Mouse (Mus musculus) liver, postnatal 0 days (tissue): ENCODE results near the gene Lrrc75b.

Experiments
- CTCF ChIP-seq: sonication (generic); IDR thresholded peaks from 2 replicates; pipeline ENCODE4 v1.5.1; 2016; ENCODE audit warnings: antibody characterized with exemption, low read depth
- EP300 ChIP-seq: IDR thresholded peaks from 2 replicates; pipeline ENCODE4 v1.6.1; 2016; ENCODE audit warnings: antibody characterized with exemption, low read depth, mild to moderate bottlenecking

DNA sequence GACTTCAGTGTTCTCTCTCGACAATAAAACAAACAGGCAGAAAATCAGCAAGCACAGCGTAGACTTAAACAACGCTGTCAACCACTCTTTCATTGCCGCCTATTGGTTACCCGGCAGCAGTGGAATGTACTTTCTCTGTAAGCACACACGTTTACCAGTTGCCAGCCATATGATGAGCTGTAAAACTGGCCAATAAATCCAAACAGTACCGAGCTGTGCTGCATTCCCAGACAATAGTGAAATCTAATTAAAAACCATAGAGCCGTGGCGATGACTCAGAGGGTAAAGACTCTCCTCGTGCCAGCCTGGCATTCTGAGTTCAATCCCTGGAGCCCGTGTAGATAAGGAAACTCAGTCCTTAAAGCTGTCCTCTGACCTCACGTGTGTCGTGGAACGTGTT, 11.6 kb downstream of the Lrrc75b start:
- TF ChIP-seq EP300, result no peak
- TF ChIP-seq CTCF, result no peak
